Mouse (Mus musculus) embryonic facial prominence, embryonic 12.5 days (tissue): ENCODE data around the gene Crb3. TPM values are rescaled to one million over a fixed set of nuclear protein-coding genes. Genes with fewer than 3 reads are reported as not detected.

Experiments used
- ATAC-seq: fragments of 200-750 bp; cut with Nextera tagmentation; 2 replicates; pipeline ENCODE4 v1.8.0; 2017; ENCODE audit not compliant: insufficient number of reproducible peaks, insufficient read depth, low FRiP score, low TSS enrichment
- H3K27ac ChIP-seq: fragments of 300-500 bp; sonication (generic); 2 replicates; pipeline ENCODE4 v1.5.1; 2016; ENCODE audit warnings: mild to moderate bottlenecking
- H3K27me3 ChIP-seq: fragments of 300-500 bp; sonication (generic); 2 replicates; pipeline ENCODE4 v1.6.1; 2016; ENCODE audit warnings: mild to moderate bottlenecking, moderate library complexity
- H3K36me3 ChIP-seq: fragments of 300-500 bp; sonication (generic); 2 replicates; pipeline ENCODE4 v1.6.1; 2016; ENCODE audit warnings: mild to moderate bottlenecking
- H3K4me1 ChIP-seq: fragments of 300-500 bp; sonication (generic); 2 replicates; pipeline ENCODE4 v1.6.1; 2016
- H3K4me2 ChIP-seq: fragments of 300-500 bp; sonication (generic); replicated peaks from 2 replicates; pipeline ENCODE4 v1.6.1; 2016; ENCODE audit warnings: mild to moderate bottlenecking, moderate library complexity
- H3K4me3 ChIP-seq: fragments of 300-500 bp; sonication (generic); 2 replicates; pipeline ENCODE4 v1.5.1; 2016; ENCODE audit warnings: mild to moderate bottlenecking
- H3K9ac ChIP-seq: fragments of 300-500 bp; sonication (generic); 2 replicates; pipeline ENCODE4 v1.6.1; 2016; ENCODE audit warnings: mild to moderate bottlenecking, moderate library complexity
- H3K9me3 ChIP-seq: fragments of 300-500 bp; sonication (generic); 2 replicates; pipeline ENCODE4 v1.6.1; 2016; ENCODE audit warnings: mild to moderate bottlenecking, moderate library complexity
- WGBS: fragments of 180-500 bp; shearing (Covaris S2); methylation state at CpG from one replicate; pipeline ENCODE4 v1.1.7; 2016; 5-methylcytosine and 5-hydroxymethylcytosine counted together
- polyA plus RNA-seq: library from polyadenylated mRNA; unstranded; fragments of >200 nt; fragmentation: Nextera tagmentation; extraction: Ambion mirVana; gene quantifications from 2 replicates; pipeline ENCODE4 v1.2.1, GENCODE M21; 2016

Gene Crb3
- polyA plus RNA-seq, 1 experiment from 2014 or later = 5.0 TPM

DNA sequence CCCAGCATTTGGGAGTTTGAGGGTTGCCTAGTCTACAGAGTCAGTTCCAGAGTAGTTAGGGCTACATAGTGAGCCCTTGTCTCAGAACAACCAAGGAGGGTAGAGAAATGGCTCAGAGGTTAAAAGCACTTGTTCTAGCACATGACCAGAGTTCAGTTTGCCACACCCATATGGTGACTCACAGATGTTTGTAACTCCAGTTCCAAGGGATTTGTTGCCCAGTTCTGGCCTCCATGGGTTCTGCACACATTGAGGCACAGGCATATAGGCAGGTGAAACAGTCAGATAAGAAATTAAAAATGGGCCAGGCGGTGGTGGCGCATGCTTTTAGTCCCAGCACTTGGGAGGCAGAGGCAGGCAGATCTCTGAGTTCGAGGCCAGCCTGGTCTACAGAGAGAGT is 35.3 kb downstream of the Crb3 start:
- H3K9me3 ChIP-seq = 0 out of 2 replicates have a peak, but pooled peaks cover 3% of the 10 kb centered on the region
- 88% methylated on average over 3 of the region's 3 CpGs for WGBS
- peaks cover 1% of the 10 kb centered on the region; the same call in 1 of the 2 replicates for H3K27me3 ChIP-seq
- no peak overlapping the region for H3K4me3 ChIP-seq
- no peak overlapping the region for H3K27ac ChIP-seq
- no peak for ATAC-seq
- H3K9ac ChIP-seq = no peak overlapping the region
- no peaks in the 10 kb centered on the region for H3K4me1 ChIP-seq
- no peak overlapping the region for H3K4me2 ChIP-seq
- no peaks in the 10 kb centered on the region for H3K36me3 ChIP-seq

- Histone ChIP-seq H3K4me3 (peak overlapping the region; percentile 12; the same call in 1 of the 2 replicates), H3K9me3 (0 out of 2 replicates have a peak, but pooled peaks cover 3% of the 10 kb centered on the region), H3K27ac (no peak overlapping the region), H3K4me2 (peak overlapping the region; percentile 43), H3K4me1 (no peaks in the 10 kb centered on the region), H3K36me3 (no peaks in the 10 kb centered on the region), H3K9ac (no peak overlapping the region), H3K27me3 (no peaks in the 10 kb centered on the region; the same call in 1 of the 2 replicates)
- WGBS = 1% methylated on average over 18 of the region's 19 CpGs
- peak; percentile 72; the same call in 1 of the 2 replicates for ATAC-seq
Observed at GRCm38 (mm10) chr17:57095855-57096622, 37.1 kb downstream of the Crb3 start.

GRCm38 (mm10) chr17:57096623-57096920 is 37.7 kb downstream of the Crb3 start:
- no peaks in the 10 kb centered on the region for H3K4me1 ChIP-seq
- 0 out of 2 replicates have a peak, but pooled peaks cover 3% of the 10 kb centered on the region for H3K9me3 ChIP-seq
- H3K4me3 ChIP-seq = peak overlapping the region; percentile 12; the same call in 1 of the 2 replicates
- no peaks in the 10 kb centered on the region; the same call in 1 of the 2 replicates for H3K27me3 ChIP-seq
- ATAC-seq = peak; percentile 72; the same call in 1 of the 2 replicates
- WGBS = 3% methylated on average over 11 of the region's 11 CpGs
- H3K9ac ChIP-seq = no peak overlapping the region
- H3K4me2 ChIP-seq = peak overlapping the region; percentile 43
- no peaks in the 10 kb centered on the region for H3K36me3 ChIP-seq
- no peak overlapping the region for H3K27ac ChIP-seq

DNA sequence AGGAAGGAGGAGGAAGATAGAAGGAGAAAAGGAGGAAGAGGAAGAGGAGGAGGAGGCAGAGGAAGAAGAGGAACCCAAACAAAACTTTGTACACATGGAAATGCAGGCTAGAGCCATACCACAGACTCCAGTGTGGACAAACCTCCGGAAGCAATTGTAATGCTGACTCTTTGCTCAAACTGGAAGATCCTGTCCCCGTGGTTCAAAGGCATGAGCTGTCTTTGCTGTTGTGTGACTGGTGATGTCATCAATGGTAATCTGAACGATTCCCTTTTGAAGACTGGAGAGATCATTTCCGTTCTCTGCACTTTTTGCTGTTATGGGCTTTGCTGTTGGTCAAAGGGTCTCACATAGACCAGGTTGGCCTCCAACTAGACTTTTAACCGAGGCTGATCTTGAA is 39.4 kb downstream of the Crb3 start:
- H3K9ac ChIP-seq = no peak overlapping the region
- H3K9me3 ChIP-seq = 0 out of 2 replicates have a peak, but pooled peaks cover 3% of the 10 kb centered on the region

GRCm38 (mm10) chr17:57099629-57100325 is 40.9 kb downstream of the Crb3 start:
- 5% methylated on average over 10 of the region's 10 CpGs for WGBS

More for the DNA sequence above, 39.4 kb downstream of the Crb3 start:
- Histone ChIP-seq H3K27me3 (no peaks in the 10 kb centered on the region; the same call in 1 of the 2 replicates), H3K4me1 (no peaks in the 10 kb centered on the region), H3K27ac (no peak overlapping the region), H3K4me3 (no peak overlapping the region), H3K4me2 (no peak overlapping the region), H3K36me3 (no peaks in the 10 kb centered on the region)
- 87% methylated on average over 5 of the region's 5 CpGs for WGBS
- no peak for ATAC-seq

GRCm38 (mm10) chr17:57102276-57102675 is 43.4 kb downstream of the Crb3 start:
- Histone ChIP-seq H3K36me3 (no peaks in the 10 kb centered on the region), H3K4me3 (no peak overlapping the region), H3K9ac (no peak overlapping the region), H3K9me3 (no peaks in the 10 kb centered on the region), H3K4me2 (no peak overlapping the region), H3K27me3 (no peaks in the 10 kb centered on the region), H3K27ac (no peak overlapping the region), H3K4me1 (peaks cover 13% of the 10 kb centered on the region; the same call in 1 of the 2 replicates)
- no peak for ATAC-seq
- 59% methylated on average over 2 of the region's 2 CpGs for WGBS

More at GRCm38 (mm10) chr17:57099629-57100325, 40.9 kb downstream of the Crb3 start:
- Histone ChIP-seq H3K27ac (no peak overlapping the region), H3K9me3 (no peaks in the 10 kb centered on the region), H3K4me3 (no peak overlapping the region), H3K36me3 (no peaks in the 10 kb centered on the region), H3K9ac (no peak overlapping the region), H3K4me1 (peaks cover 6% of the 10 kb centered on the region; the same call in 1 of the 2 replicates), H3K27me3 (no peaks in the 10 kb centered on the region; the same call in 1 of the 2 replicates), H3K4me2 (no peak overlapping the region)
- ATAC-seq = no peak

GRCm38 (mm10) chr17:57104496-57104895 is 45.6 kb downstream of the Crb3 start:
- H3K27ac ChIP-seq = no peak overlapping the region
- no peaks in the 10 kb centered on the region for H3K36me3 ChIP-seq
- peak; percentile 24; the same call in 1 of the 2 replicates for ATAC-seq
- WGBS = 37% methylated on average over 4 of the region's 4 CpGs
- H3K27me3 ChIP-seq = no peaks in the 10 kb centered on the region
- no peak overlapping the region for H3K9ac ChIP-seq
- peaks cover 13% of the 10 kb centered on the region; the same call in 1 of the 2 replicates for H3K4me1 ChIP-seq
- peak overlapping the region; percentile 64 for H3K4me3 ChIP-seq
- H3K4me2 ChIP-seq = peak overlapping the region; percentile 82
- no peaks in the 10 kb centered on the region for H3K9me3 ChIP-seq

GRCm38 (mm10) chr17:57105181-57106034 is 46.5 kb downstream of the Crb3 start, which contains the start of gene Tnfsf9:
Tnfsf9 (plus strand) TSS chr17:57105325.
- ATAC-seq = peak; percentile 65
- Histone ChIP-seq H3K9me3 (no peaks in the 10 kb centered on the region), H3K4me1 (peaks cover 13% of the 10 kb centered on the region; the same call in 1 of the 2 replicates), H3K4me3 (peak within 1 kb of the TSS; percentile 64), H3K9ac (peak within 1 kb of the TSS; percentile 75), H3K4me2 (peak within 1 kb of the TSS; percentile 82), H3K27me3 (no peaks in the 10 kb centered on the region), H3K27ac (0 out of 2 replicates have a peak within 1 kb of the TSS, but pooled peaks have one; percentile 36), H3K36me3 (no peaks in the 10 kb centered on the region)
- WGBS = 1% methylated on average over 54 of the region's 61 CpGs

DNA sequence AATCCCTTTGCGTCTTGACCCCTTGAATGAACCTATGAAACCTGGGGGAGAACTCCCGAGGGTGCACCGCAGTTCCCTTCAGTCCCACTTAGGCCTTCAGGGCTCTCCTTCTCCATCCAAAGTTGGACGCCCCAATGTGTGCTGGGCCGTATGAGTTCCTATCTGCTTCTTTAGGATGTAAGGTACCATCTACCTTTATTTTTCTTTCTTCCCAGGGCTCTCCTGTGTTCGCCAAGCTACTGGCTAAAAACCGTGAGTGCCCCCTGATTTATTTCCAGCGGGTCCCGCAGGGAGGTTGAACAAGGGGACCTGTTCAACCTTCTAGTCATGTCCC is 47.1 kb downstream of the Crb3 start:
- peak overlapping the region; percentile 64 for H3K4me3 ChIP-seq
- 5% methylated on average over 9 of the region's 9 CpGs for WGBS
- H3K27ac ChIP-seq = no peak overlapping the region
- no peaks in the 10 kb centered on the region for H3K36me3 ChIP-seq
- peak overlapping the region; percentile 75; the same call in 1 of the 2 replicates for H3K9ac ChIP-seq
- H3K27me3 ChIP-seq = no peaks in the 10 kb centered on the region
- H3K4me1 ChIP-seq = peaks cover 13% of the 10 kb centered on the region; the same call in 1 of the 2 replicates
- ATAC-seq = no peak
- H3K9me3 ChIP-seq = no peaks in the 10 kb centered on the region
- H3K4me2 ChIP-seq = peak overlapping the region; percentile 82

GRCm38 (mm10) chr17:57107064-57107463 is 48.2 kb downstream of the Crb3 start:
- H3K4me2 ChIP-seq = peak overlapping the region; percentile 82; the same call in 1 of the 2 replicates

More at GRCm38 (mm10) chr17:57107064-57107463, 48.2 kb downstream of the Crb3 start:
- no peak overlapping the region for H3K4me3 ChIP-seq
- no peaks in the 10 kb centered on the region for H3K36me3 ChIP-seq
- no peaks in the 10 kb centered on the region for H3K27me3 ChIP-seq
- no peak overlapping the region for H3K27ac ChIP-seq
- H3K4me1 ChIP-seq = peaks cover 13% of the 10 kb centered on the region; the same call in 1 of the 2 replicates
- H3K9me3 ChIP-seq = no peaks in the 10 kb centered on the region
- WGBS = 87% methylated on average over 5 of the region's 5 CpGs
- H3K9ac ChIP-seq = no peak overlapping the region
- ATAC-seq = no peak
